Mouse (Mus musculus): ENCODE measurements at regions not wholly inside any gene's neighbourhood (a gene's known extent, or its start where the extent isn't known, plus 50 kb on each side); places are given as distances from the start of the nearest gene placed in this dataset.

GRCm38 (mm10) chr13:118193951-118194696, 192.3 kb upstream of the B430218F22Rik start:
- no peak for DNase-seq (ENCODE audit: inconsistent ontology term)

DNA sequence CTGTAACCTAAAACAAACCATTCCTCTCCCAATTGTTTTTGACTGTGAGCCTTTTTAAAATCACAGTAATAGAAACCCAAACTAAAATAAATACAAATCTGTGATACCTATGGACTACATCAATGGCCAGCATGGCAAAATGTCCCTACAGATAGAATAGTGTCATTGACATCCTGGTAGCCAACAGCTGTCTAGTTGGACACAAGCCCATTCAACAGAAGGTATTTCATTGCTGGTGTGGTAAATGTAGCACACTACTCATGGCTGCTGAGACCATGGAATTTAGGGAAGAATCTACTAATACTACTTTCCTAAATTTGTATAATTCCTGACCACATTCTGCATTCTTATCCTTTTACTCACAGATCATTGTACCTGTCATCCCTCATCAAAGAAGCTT, 178.3 kb upstream of the B430218F22Rik start:
- peak; percentile 29 for DNase-seq (ENCODE audit: inconsistent ontology term)

- peak; percentile 44 for DNase-seq (ENCODE audit: inconsistent ontology term)
Observed at GRCm38 (mm10) chr13:118227354-118227753, 159.1 kb upstream of the B430218F22Rik start.

- DNase-seq (ENCODE audit: inconsistent ontology term) = no peak
Observed at GRCm38 (mm10) chr13:118237968-118238367, 148.5 kb upstream of the B430218F22Rik start.

- no peak for DNase-seq (ENCODE audit: inconsistent ontology term)
Observed at GRCm38 (mm10) chr13:118244680-118245079, 141.8 kb upstream of the B430218F22Rik start.

GRCm38 (mm10) chr13:118245546-118245945, 140.9 kb upstream of the B430218F22Rik start:
- peak; percentile 72 for DNase-seq (ENCODE audit: inconsistent ontology term)

- DNase-seq (ENCODE audit: inconsistent ontology term) = no peak
Observed at GRCm38 (mm10) chr13:118259606-118260005, 126.8 kb upstream of the B430218F22Rik start.

DNA sequence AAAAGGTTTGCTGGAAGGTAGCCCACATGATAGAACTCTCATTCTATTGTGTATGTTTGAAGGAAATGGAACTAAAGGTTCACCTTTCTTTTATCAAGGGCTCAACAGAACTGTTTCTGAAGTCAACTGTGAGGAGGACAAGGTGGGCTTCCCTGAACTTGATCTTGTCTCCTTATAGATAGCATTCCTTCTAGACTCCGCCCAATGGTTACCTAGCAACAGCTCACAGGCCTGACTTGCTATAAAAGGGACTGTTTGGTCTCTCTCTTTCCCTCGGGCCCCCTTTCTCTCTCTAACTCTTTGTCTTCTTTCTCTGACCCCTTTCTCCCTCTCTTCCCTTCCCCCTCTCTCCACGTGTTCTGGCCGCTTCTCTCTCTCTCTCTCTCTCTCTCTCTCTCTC, 123.5 kb upstream of the B430218F22Rik start:
- DNase-seq (ENCODE audit: inconsistent ontology term) = no peak

- DNase-seq (ENCODE audit: inconsistent ontology term) = no peak
Observed at GRCm38 (mm10) chr13:118265763-118266520, 120.5 kb upstream of the B430218F22Rik start.

DNA sequence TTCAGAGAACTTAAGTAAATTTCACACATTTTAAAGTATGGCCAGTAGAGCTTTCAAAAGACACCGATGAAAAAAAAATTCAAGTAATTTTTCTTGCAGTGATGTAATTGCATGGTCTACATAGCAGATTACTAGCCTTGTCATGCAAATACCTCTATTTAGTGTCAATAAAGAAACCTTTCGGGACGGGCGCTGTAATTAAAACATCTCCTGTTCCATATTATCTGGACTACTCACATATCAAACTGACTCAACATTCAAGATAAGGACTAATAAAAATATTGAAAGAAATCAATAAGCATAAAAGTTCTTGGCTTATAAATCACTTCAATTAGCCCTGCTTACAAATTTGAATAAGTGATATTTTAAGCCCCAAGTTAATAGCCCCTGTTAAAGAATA, 113.5 kb upstream of the B430218F22Rik start:
- no peak for DNase-seq (ENCODE audit: inconsistent ontology term)

- DNase-seq (ENCODE audit: inconsistent ontology term) = no peak
Observed at GRCm38 (mm10) chr13:118280956-118281355, 105.5 kb upstream of the B430218F22Rik start.

GRCm38 (mm10) chr13:118293728-118294127, 92.7 kb upstream of the B430218F22Rik start:
- DNase-seq (ENCODE audit: inconsistent ontology term) = no peak

DNA sequence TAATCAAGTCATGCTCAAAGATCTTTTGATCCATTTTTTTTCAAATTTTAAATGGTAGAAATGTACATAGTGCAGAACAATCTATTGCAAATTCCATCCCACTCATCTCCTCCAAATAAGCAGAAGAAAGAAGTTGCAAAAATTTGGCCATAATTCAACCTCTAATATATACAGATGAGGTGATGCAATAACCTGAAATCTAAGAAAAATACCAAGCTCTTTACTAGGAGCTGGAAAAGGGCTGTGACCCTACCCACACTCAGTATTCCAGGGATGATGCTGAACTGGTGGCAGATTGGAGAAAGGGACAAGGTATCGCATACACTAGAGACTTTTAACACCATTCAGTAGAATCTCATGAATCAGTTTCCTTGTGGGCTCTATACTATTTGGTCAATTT, 76.3 kb upstream of the B430218F22Rik start:
- DNase-seq (ENCODE audit: inconsistent ontology term) = no peak

- no peak for DNase-seq (ENCODE audit: inconsistent ontology term)
Observed at GRCm38 (mm10) chr13:118313676-118314075, 72.8 kb upstream of the B430218F22Rik start.

All from Muller cell, postnatal 12 days (primary cell).